Mouse (Mus musculus): ENCODE data around the gene Rad9a.

DNA sequence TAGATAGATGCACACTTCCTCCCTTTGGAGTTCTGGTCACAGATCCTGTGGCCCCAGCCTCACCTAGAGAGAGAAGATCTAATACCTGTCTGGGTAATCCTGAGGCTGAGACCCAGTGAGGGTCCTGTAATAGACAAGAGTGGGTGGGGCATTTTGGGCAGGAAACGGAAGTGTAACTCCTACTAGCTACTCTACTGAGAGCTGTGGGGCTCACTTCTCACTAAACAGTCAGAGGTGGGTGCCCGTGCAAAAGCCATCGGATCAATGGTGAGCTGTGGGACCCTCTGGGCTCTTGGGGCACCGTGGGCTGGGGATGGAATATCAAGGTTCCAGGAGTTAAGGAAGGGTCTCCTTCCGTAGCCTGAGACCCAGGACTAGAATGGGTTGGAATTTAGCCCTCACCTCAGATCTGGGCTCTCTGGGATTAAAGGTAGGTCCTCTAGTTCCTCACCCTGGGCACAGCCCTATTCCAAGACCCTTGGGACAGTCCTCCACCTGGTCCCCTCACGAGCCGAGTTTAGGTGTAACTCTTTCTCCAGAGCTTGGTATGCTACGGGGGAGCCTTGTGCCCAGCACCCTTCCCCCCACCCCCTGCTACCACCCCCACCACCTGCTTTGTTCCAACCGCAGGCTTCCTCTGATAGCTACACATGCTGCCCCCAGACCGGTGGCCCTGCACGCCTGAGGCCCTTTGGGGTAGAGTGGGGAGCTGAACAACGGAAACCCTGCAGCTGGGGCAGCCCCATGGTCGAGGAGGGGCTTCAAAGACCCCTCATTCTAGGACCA lies 46.8 kb downstream of the Rad9a start:
- TF ChIP-seq EP300 (IDR thresholded peaks at IDR 0.05; ENCODE audit: insufficient read depth, low read depth, low read length) (no peak), CTCF (IDR thresholded peaks at IDR 0.05) (no peak), POLR2A (IDR thresholded peaks at IDR 0.05; ENCODE audit: insufficient read depth, low read depth, low read length) (no peak)

Data from heart, adult 2 months (tissue).